Mouse (Mus musculus) kidney, postnatal 0 days (tissue): ENCODE results near the gene Dgkq. TPM values are rescaled to one million over a fixed set of nuclear protein-coding genes. Genes with fewer than 3 reads are reported as not detected.

Source experiments
- ATAC-seq: fragments of 200-750 bp; cut with Nextera tagmentation; replicated peaks from 2 replicates; pipeline ENCODE4 v1.8.0; 2017; ENCODE audit warnings: low read depth, moderate number of reproducible peaks, moderate TSS enrichment, moderate library complexity; ENCODE audit not compliant: low FRiP score
- DNase-seq: peaks from one replicate; pipeline ENCODE4 v3.0.0-alpha.2; 2016; ENCODE audit warnings: low spot score
- H3K27ac ChIP-seq: fragments of 300-500 bp; sonication (generic); 2 replicates; pipeline ENCODE4 v1.5.1; 2014; ENCODE audit warnings: mild to moderate bottlenecking
- H3K27me3 ChIP-seq: fragments of 300-500 bp; sonication (generic); 2 replicates; pipeline ENCODE4 v1.6.1; 2014; ENCODE audit warnings: low read length, mixed read lengths; ENCODE audit not compliant: insufficient read depth
- H3K36me3 ChIP-seq: fragments of 300-500 bp; sonication (generic); 2 replicates; pipeline ENCODE4 v1.6.1; 2014; ENCODE audit warnings: low read length, mixed read lengths; ENCODE audit not compliant: insufficient read depth
- H3K4me1 ChIP-seq: fragments of 300-500 bp; sonication (generic); replicated peaks from 2 replicates; pipeline ENCODE4 v1.6.1; 2014; ENCODE audit warnings: antibody characterized with exemption, low read length, mixed read lengths; ENCODE audit not compliant: insufficient read depth
- H3K4me2 ChIP-seq: fragments of 300-500 bp; sonication (generic); 2 replicates; pipeline ENCODE4 v1.6.1; 2014; ENCODE audit warnings: mild to moderate bottlenecking, low read length, moderate library complexity, mixed read lengths
- H3K4me3 ChIP-seq: fragments of 300-500 bp; sonication (generic); replicated peaks from 2 replicates; pipeline ENCODE4 v1.5.1; 2014; ENCODE audit warnings: low read depth, low read length
- H3K9ac ChIP-seq: fragments of 300-500 bp; sonication (generic); 2 replicates; pipeline ENCODE4 v1.6.1; 2014; ENCODE audit warnings: low read depth, low read length
- H3K9me3 ChIP-seq: fragments of 300-500 bp; sonication (generic); replicated peaks from 2 replicates; pipeline ENCODE4 v1.6.1; 2016; ENCODE audit warnings: low read length, inconsistent platforms, mixed read lengths
- CTCF ChIP-seq: IDR thresholded peaks from 2 replicates; pipeline ENCODE4 v1.5.1; 2016; ENCODE audit warnings: antibody characterized with exemption, low read depth, mild to moderate bottlenecking, moderate library complexity
- WGBS: fragments of 180-500 bp; shearing (Covaris S2); extraction: QIAGEN DNeasy Blood & Tissue Kit; methylation state at CpG from one replicate; pipeline ENCODE4 v1.1.7; 2014; 5-methylcytosine and 5-hydroxymethylcytosine counted together
- polyA plus RNA-seq: library from polyadenylated mRNA; unstranded; fragments of >200 nt; fragmentation: Nextera tagmentation; extraction: Ambion mirVana; gene quantifications from 2 replicates; pipeline ENCODE4 v1.2.1, GENCODE M21; 2015

Dgkq gene
- polyA plus RNA-seq, 1 experiment from 2014 or later, result 6.9 TPM

DNA sequence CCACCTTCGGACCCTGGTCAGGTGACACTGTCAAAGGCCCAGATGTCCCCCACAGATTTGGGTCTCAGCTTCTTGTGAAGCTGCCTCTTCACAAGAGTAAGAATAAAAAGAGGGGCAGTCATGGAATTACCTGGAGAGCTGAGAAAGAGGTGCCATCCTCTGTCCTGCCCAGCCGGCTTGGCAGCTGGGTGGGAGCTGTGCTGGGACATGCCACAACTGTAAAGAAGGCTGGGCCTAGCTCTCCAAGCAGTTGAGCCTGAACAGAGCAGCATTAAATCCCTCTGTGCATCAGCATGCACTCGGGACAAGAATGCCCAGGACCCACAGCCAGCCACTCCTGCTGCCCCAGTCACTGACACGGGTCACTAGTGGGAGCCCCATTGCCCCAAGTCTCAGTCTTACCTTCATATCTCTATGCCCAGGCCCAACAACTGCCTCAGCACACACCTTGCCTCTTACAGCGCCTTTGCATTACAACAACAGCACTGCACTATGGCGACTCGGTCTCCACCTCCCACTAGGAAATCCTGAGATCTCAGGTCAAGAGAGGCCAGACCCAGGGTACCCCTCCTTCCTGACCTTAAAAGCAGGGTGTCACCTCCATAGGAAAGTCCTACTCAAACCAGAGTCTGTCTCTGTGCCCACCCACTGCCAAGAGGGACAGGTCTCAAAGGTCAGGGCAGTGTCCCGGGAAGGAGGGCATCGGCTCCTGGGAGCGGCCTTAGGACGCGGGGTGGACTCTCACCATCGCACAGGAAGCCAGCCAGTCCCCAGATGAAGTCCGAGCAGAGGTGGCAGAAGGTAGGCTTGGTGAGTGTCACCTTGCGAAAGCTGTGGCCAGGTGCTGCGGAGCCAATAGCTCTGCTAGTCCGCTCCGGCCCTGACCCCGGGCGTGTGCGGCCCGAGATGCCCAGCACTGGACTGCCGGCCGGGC lies 9.5 kb downstream of the Dgkq start, which contains the start of gene Idua:
TSS of gene Idua (plus strand) at position 634 of the 934 bp plus-strand sequence.
- H3K4me1 ChIP-seq, result peaks cover 4% of the 10 kb centered on the region
- peak within 1 kb of the TSS; percentile 66; the same call in 1 of the 2 replicates for H3K27ac ChIP-seq
- H3K9ac ChIP-seq, result peak within 1 kb of the TSS; percentile 91
- 10% methylated on average over 24 of the region's 24 CpGs for WGBS
- peak within 1 kb of the TSS; percentile 81 for H3K4me3 ChIP-seq
- no peaks in the 10 kb centered on the region for H3K27me3 ChIP-seq
- no peaks in the 10 kb centered on the region for H3K9me3 ChIP-seq
- no peak for TF ChIP-seq CTCF
- peak; percentile 69 for ATAC-seq
- peaks cover 19% of the 10 kb centered on the region for H3K36me3 ChIP-seq
- H3K4me2 ChIP-seq, result peak within 1 kb of the TSS; percentile 97
- peak; percentile 19 for DNase-seq

DNA sequence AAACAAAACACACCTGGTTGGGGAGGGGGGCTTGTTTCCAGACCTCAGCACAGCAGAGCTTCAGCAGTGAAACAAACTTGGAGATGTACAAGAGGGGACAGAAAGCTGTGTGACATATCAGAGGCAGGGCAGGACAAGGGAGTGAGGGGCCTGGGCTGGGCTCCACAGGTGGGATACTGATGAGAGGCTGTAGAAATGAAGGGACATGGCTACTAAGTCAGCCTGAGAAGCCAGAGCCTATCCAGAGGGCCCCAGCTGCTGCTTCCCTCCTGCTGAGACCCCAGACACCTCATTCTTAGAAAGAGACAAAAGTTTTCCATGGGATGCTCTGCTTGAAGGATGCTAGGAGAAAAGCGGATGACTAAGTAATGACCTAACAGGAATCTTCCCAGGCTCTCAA lies 10.9 kb downstream of the Dgkq start:
- no peak overlapping the region for H3K27ac ChIP-seq
- H3K4me3 ChIP-seq, result no peak overlapping the region
- DNase-seq (no peak), ATAC-seq (no peak)
- H3K36me3 ChIP-seq, result peaks cover 31% of the 10 kb centered on the region
- H3K27me3 ChIP-seq, result no peaks in the 10 kb centered on the region
- TF ChIP-seq CTCF, result no peak
- no peak overlapping the region for H3K4me2 ChIP-seq
- H3K9me3 ChIP-seq, result no peaks in the 10 kb centered on the region
- H3K4me1 ChIP-seq, result peaks cover 4% of the 10 kb centered on the region
- WGBS, result 96% methylated on average over 1 of the region's 1 CpGs
- H3K9ac ChIP-seq, result no peak overlapping the region

GRCm38 (mm10) chr5:108657406-108657805 lies 12.1 kb downstream of the Dgkq start:
- 78% methylated on average over 5 of the region's 5 CpGs for WGBS
- Histone ChIP-seq H3K4me3 (no peak overlapping the region), H3K27ac (no peak overlapping the region), H3K4me1 (peaks cover 4% of the 10 kb centered on the region), H3K4me2 (no peak overlapping the region), H3K27me3 (no peaks in the 10 kb centered on the region), H3K36me3 (peaks cover 34% of the 10 kb centered on the region), H3K9me3 (no peaks in the 10 kb centered on the region), H3K9ac (no peak overlapping the region)
- no peak for ATAC-seq
- TF ChIP-seq CTCF, result no peak
- no peak for DNase-seq

GRCm38 (mm10) chr5:108655891-108656650 lies 13.4 kb downstream of the Dgkq start:
- TF ChIP-seq CTCF, result no peak

GRCm38 (mm10) chr5:108655381-108655780 lies 14.1 kb downstream of the Dgkq start:
- ATAC-seq (no peak), DNase-seq (no peak)
- Histone ChIP-seq H3K27me3 (no peaks in the 10 kb centered on the region), H3K4me1 (peaks cover 4% of the 10 kb centered on the region), H3K9me3 (no peaks in the 10 kb centered on the region), H3K9ac (no peak overlapping the region), H3K36me3 (peaks cover 39% of the 10 kb centered on the region), H3K27ac (no peak overlapping the region), H3K4me3 (no peak overlapping the region), H3K4me2 (no peak overlapping the region)
- WGBS, result 97% methylated on average over 9 of the region's 9 CpGs
- no peak for TF ChIP-seq CTCF

More at GRCm38 (mm10) chr5:108655891-108656650, 13.4 kb downstream of the Dgkq start:
- ATAC-seq, result no peak
- Histone ChIP-seq H3K36me3 (peaks cover 34% of the 10 kb centered on the region), H3K4me2 (no peak overlapping the region), H3K4me1 (peaks cover 4% of the 10 kb centered on the region), H3K4me3 (no peak overlapping the region), H3K9ac (no peak overlapping the region), H3K27me3 (no peaks in the 10 kb centered on the region), H3K27ac (no peak overlapping the region), H3K9me3 (no peaks in the 10 kb centered on the region)
- DNase-seq, result no peak
- 88% methylated on average over 15 of the region's 15 CpGs for WGBS

DNA sequence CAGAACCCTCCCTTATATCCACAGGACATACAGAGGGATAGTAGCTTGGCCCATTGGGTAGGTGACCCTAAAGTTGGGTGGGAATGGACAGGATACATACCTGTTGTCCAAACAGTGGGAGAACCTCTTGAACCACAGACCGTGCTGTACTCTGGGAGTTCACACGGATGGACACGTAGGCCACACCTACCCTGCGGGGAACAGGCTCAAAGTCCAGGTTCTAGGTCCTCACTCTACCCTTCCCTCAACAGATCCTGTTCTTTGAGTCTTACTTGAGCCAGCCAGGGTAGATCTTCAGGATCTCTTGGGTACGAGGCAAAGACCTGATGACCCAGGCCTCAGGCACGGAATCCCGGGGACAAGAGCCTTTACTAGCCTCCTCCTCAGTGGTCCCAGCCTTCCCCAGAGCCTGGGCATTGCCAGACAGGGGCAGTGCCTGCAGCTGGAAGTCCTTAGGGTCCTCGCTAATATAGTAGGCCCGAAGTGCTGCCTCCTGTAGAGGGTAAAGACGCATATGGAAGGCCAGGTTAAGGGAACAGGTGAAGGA lies 15.0 kb downstream of the Dgkq start:
- no peak overlapping the region for H3K4me3 ChIP-seq
- no peak overlapping the region for H3K27ac ChIP-seq
- H3K4me2 ChIP-seq, result no peak overlapping the region
- 91% methylated on average over 10 of the region's 10 CpGs for WGBS
- peaks cover 39% of the 10 kb centered on the region for H3K36me3 ChIP-seq
- no peaks in the 10 kb centered on the region for H3K27me3 ChIP-seq
- no peak overlapping the region for H3K9ac ChIP-seq
- TF ChIP-seq CTCF, result no peak
- DNase-seq (no peak), ATAC-seq (no peak)
- H3K4me1 ChIP-seq, result no peaks in the 10 kb centered on the region
- no peaks in the 10 kb centered on the region for H3K9me3 ChIP-seq
